Mouse (Mus musculus): ENCODE measurements at regions not wholly inside any gene's neighbourhood (a gene's known extent, or its start where the extent isn't known, plus 50 kb on each side); places are given as distances from the start of the nearest gene placed in this dataset.

- TF ChIP-seq POLR2A (IDR thresholded peaks at IDR 0.05; ENCODE audit: borderline replicate concordance, extremely low read depth, insufficient read depth, insufficient read length, poor library complexity, severe bottlenecking) (no peak), CTCF (IDR thresholded peaks at IDR 0.05; ENCODE audit: borderline replicate concordance, extremely low read depth, insufficient read depth, insufficient read length) (no peak)
These were observed 199.7 kb upstream of the Klf4 start for GRCm38 (mm10) chr4:55732006-55732405.

All from brain, embryonic 14.5 days (tissue).